Mouse (Mus musculus): ENCODE measurements around the gene Ndufs7.
"Not testable (repeated sequence)": the region's sequence is repeated elsewhere in the genome, so short reads cannot be mapped to it uniquely, and the experiment has no call there.

- not testable (repeated sequence) for TF ChIP-seq POLR2A (IDR thresholded peaks at IDR 0.05; ENCODE audit: borderline replicate concordance, extremely low read depth, insufficient read depth, insufficient read length, poor library complexity, severe bottlenecking); CTCF (IDR thresholded peaks at IDR 0.05; ENCODE audit: borderline replicate concordance, extremely low read depth, insufficient read depth, insufficient read length)
These were observed 484 bp upstream of the Ndufs7 start for GRCm38 (mm10) chr10:80248437-80248836.
